8 mouse cellular contexts compared by ENCODE assay signal in genomic region chr7:128392071-128392971, GRCm38 (mm10). TPM values are rescaled to one million over a fixed set of nuclear protein-coding genes. Genes with fewer than 3 reads are reported as not detected.
DNase-seq lines count a peak whose midpoint lies in the region; ATAC-seq and TF ChIP-seq lines count a peak whose summit lies in the region.

No protein-coding gene starts in this region.

- H3K27ac ChIP-seq in thymus, adult 2 months (ENCODE audit: control insufficient read depth, insufficient read depth, low read length): peak overlapping the region; percentile 99
- no peak overlapping the region for H3K27ac ChIP-seq in forebrain, embryonic 16.5 days (ENCODE audit: low read length)

- peak; percentile 51 for TF ChIP-seq POLR2A in thymus, adult 2 months (IDR thresholded peaks at IDR 0.05; ENCODE audit: control insufficient read depth, extremely low read depth, insufficient read depth, low read length, poor library complexity)

- TF ChIP-seq CTCF in thymus, adult 2 months (IDR thresholded peaks at IDR 0.05; ENCODE audit: borderline replicate concordance, control insufficient read depth, extremely low read depth, insufficient read depth, low read length, poor library complexity): no peak

- no peaks in the 10 kb centered on the region for H3K27me3 ChIP-seq in thymus, adult 2 months (ENCODE audit: control insufficient read depth, insufficient read depth, low read length)
- H3K27me3 ChIP-seq in forebrain, embryonic 16.5 days (replicated peaks; ENCODE audit: control insufficient read depth, insufficient read depth, low read length): no peaks in the 10 kb centered on the region

- 3% methylated on average over 18 of the region's 18 CpGs for WGBS in thymus, adult 2 months
- 86% methylated on average over 18 of the region's 18 CpGs for WGBS in forebrain, embryonic 16.5 days

- peak overlapping the region; percentile 7 for H3K4me3 ChIP-seq in thymus, adult 2 months (ENCODE audit: control insufficient read depth, insufficient read depth, low read length)
- no peak overlapping the region for H3K4me3 ChIP-seq in forebrain, embryonic 16.5 days (replicated peaks; ENCODE audit: low read length)

- H3K9me3 ChIP-seq in forebrain, embryonic 16.5 days (ENCODE audit: control insufficient read depth, low read length): no peaks in the 10 kb centered on the region

- H3K4me1 ChIP-seq in thymus, adult 2 months (replicated peaks; ENCODE audit: control insufficient read depth, insufficient read depth, low read length): peaks cover 64% of the 10 kb centered on the region
- H3K4me1 ChIP-seq in forebrain, embryonic 16.5 days (replicated peaks; ENCODE audit: control insufficient read depth, insufficient read depth, low read length): no peaks in the 10 kb centered on the region

- no peak overlapping the region for H3K4me2 ChIP-seq in forebrain, embryonic 16.5 days (ENCODE audit: low read length)

- no peak overlapping the region for H3K9ac ChIP-seq in forebrain, embryonic 16.5 days (replicated peaks; ENCODE audit: low read depth, low read length)

- ATAC-seq in activated CD4-positive, CD25-positive, alpha-beta regulatory T cell, adult 4 months: peak; percentile 92
- no peak for ATAC-seq in forebrain, embryonic 16.5 days
- ATAC-seq in cerebellum, adult (ENCODE audit: insufficient number of reproducible peaks, low FRiP score, low TSS enrichment): no peak

- peak; percentile 8 for DNase-seq in kidney, adult 11 months
- DNase-seq in kidney, postnatal 14 days: no peak
- DNase-seq in heart, postnatal 14 days: peak; percentile 33 to 38
- peak; percentile 55 for DNase-seq in lung, postnatal 25 days (ENCODE audit: low spot score)
- peak; percentile 82 for DNase-seq in thymus, adult 2 months

- intact Hi-C loops in heart, postnatal 14 days (cut with DNase I): no loop called here

- H3K36me3 ChIP-seq in thymus, adult 2 months (ENCODE audit: control insufficient read depth, insufficient read depth, low read length): peaks cover 8% of the 10 kb centered on the region; the same call in 1 of the 2 replicates
- no peaks in the 10 kb centered on the region for H3K36me3 ChIP-seq in forebrain, embryonic 16.5 days (ENCODE audit: control insufficient read depth, insufficient read depth)

RNA-seq across cellular contexts. Expression of gene Rgs10, which starts 26.2 kb away (rescaled TPM):
- polyA plus RNA-seq in activated CD4-positive, CD25-positive, alpha-beta regulatory T cell, adult 4 months (2017; shearing (Covaris generic)): 100 to 1,000 TPM; 294 to 357 TPM
- total RNA-seq in heart, postnatal 14 days (2021): 10 to 100 TPM; 10.1 to 14.9 TPM
- polyA plus RNA-seq in thymus, adult 2 months (2012; rRNA removed): 62.5 and 71.8 TPM in 2 replicates
- polyA plus RNA-seq in forebrain, embryonic 16.5 days (2015; fragmentation: Nextera tagmentation; extraction: Ambion mirVana): 19.9 and 25.4 TPM in 2 replicates
